Mouse (Mus musculus) embryonic facial prominence, embryonic 14.5 days (tissue): ENCODE measurements around the gene Tmeff2. TPM values are rescaled to one million over a fixed set of nuclear protein-coding genes. Genes with fewer than 3 reads are reported as not detected.

Source experiments
- ATAC-seq: fragments of 200-750 bp; cut with Nextera tagmentation; 2 replicates; pipeline ENCODE4 v1.8.0; 2017; ENCODE audit warnings: low read depth, moderate number of reproducible peaks, moderate TSS enrichment
- DNase-seq: peaks from one replicate; pipeline ENCODE4 v3.0.0-alpha.2; 2015; ENCODE audit warnings: low spot score
- H3K27ac ChIP-seq: fragments of 300-500 bp; sonication (generic); replicated peaks from 2 replicates; pipeline ENCODE4 v1.5.1; 2014; ENCODE audit warnings: low read depth, mild to moderate bottlenecking, low read length, moderate library complexity
- H3K27me3 ChIP-seq: fragments of 300-500 bp; sonication (generic); replicated peaks from 2 replicates; pipeline ENCODE4 v1.6.1; 2014; ENCODE audit warnings: low read length; ENCODE audit not compliant: control insufficient read depth, insufficient read depth
- H3K36me3 ChIP-seq: fragments of 300-500 bp; sonication (generic); 2 replicates; pipeline ENCODE4 v1.6.1; 2014; ENCODE audit warnings: low read length, mixed read lengths; ENCODE audit not compliant: control insufficient read depth, insufficient read depth
- H3K4me1 ChIP-seq: fragments of 300-500 bp; sonication (generic); 2 replicates; pipeline ENCODE4 v1.6.1; 2014; ENCODE audit warnings: antibody characterized with exemption, low read length; ENCODE audit not compliant: control insufficient read depth, insufficient read depth
- H3K4me2 ChIP-seq: fragments of 300-500 bp; sonication (generic); 2 replicates; pipeline ENCODE4 v1.6.1; 2014; ENCODE audit warnings: low read depth, mild to moderate bottlenecking, low read length, moderate library complexity, mixed read lengths
- H3K4me3 ChIP-seq: fragments of 300-500 bp; sonication (generic); 2 replicates; pipeline ENCODE4 v1.5.1; 2014; ENCODE audit warnings: low read depth, mild to moderate bottlenecking, low read length
- H3K9ac ChIP-seq: fragments of 300-500 bp; sonication (generic); 2 replicates; pipeline ENCODE4 v1.6.1; 2014; ENCODE audit warnings: low read depth, mild to moderate bottlenecking, low read length, moderate library complexity, mixed read lengths
- H3K9me3 ChIP-seq: fragments of 300-500 bp; sonication (generic); 2 replicates; pipeline ENCODE4 v1.6.1; 2016; ENCODE audit warnings: low read length; ENCODE audit not compliant: control insufficient read depth
- WGBS: fragments of 180-500 bp; shearing (Covaris S2); extraction: QIAGEN DNeasy Blood & Tissue Kit; methylation state at CpG from one replicate; pipeline ENCODE4 v1.1.7; 2014; 5-methylcytosine and 5-hydroxymethylcytosine counted together
- polyA plus RNA-seq: library from polyadenylated mRNA; unstranded; fragments of >200 nt; fragmentation: Nextera tagmentation; extraction: Ambion mirVana; gene quantifications from 2 replicates; pipeline ENCODE4 v1.2.1, GENCODE M21; 2014

The Tmeff2 gene
- polyA plus RNA-seq, 1 experiment from 2014 or later: 26.3 TPM

GRCm38 (mm10) chr1:51075785-51076771 is 175.6 kb downstream of the Tmeff2 start:
- no peaks in the 10 kb centered on the region for H3K27me3 ChIP-seq
- H3K4me2 ChIP-seq: no peak overlapping the region; the same call in 1 of the 2 replicates
- H3K9me3 ChIP-seq: no peaks in the 10 kb centered on the region
- no peaks in the 10 kb centered on the region for H3K36me3 ChIP-seq
- H3K4me1 ChIP-seq: no peaks in the 10 kb centered on the region
- no peak overlapping the region for H3K27ac ChIP-seq
- ATAC-seq (0 out of 2 replicates have a peak, but pooled peaks have one; percentile 44), DNase-seq (peak; percentile 33)
- H3K4me3 ChIP-seq: no peak overlapping the region
- H3K9ac ChIP-seq: no peak overlapping the region
- WGBS: 43% methylated on average over 15 of the region's 15 CpGs

- H3K27ac ChIP-seq: no peak overlapping the region
- no peaks in the 10 kb centered on the region for H3K4me1 ChIP-seq
- H3K36me3 ChIP-seq: no peaks in the 10 kb centered on the region
- H3K4me3 ChIP-seq: no peak overlapping the region
- ATAC-seq (no peak), DNase-seq (no peak)
- no peaks in the 10 kb centered on the region for H3K27me3 ChIP-seq
- no peak overlapping the region for H3K9ac ChIP-seq
- no peak overlapping the region for H3K4me2 ChIP-seq
- 85% methylated on average over 2 of the region's 2 CpGs for WGBS
- no peaks in the 10 kb centered on the region for H3K9me3 ChIP-seq
These were observed 188.5 kb downstream of the Tmeff2 start for GRCm38 (mm10) chr1:51088921-51089320.

- Histone ChIP-seq H3K4me1 (no peaks in the 10 kb centered on the region), H3K4me3 (no peak overlapping the region), H3K4me2 (no peak overlapping the region), H3K36me3 (no peaks in the 10 kb centered on the region), H3K9ac (no peak overlapping the region), H3K27me3 (no peaks in the 10 kb centered on the region), H3K9me3 (no peaks in the 10 kb centered on the region), H3K27ac (no peak overlapping the region)
- DNase-seq (no peak), ATAC-seq (no peak)
- 89% methylated on average over 3 of the region's 3 CpGs for WGBS
These were observed 189.4 kb downstream of the Tmeff2 start for GRCm38 (mm10) chr1:51089803-51090202.

GRCm38 (mm10) chr1:51090212-51090761 is 189.8 kb downstream of the Tmeff2 start:
- Histone ChIP-seq H3K27ac (no peak overlapping the region), H3K9me3 (no peaks in the 10 kb centered on the region), H3K4me3 (no peak overlapping the region), H3K27me3 (no peaks in the 10 kb centered on the region), H3K9ac (no peak overlapping the region), H3K4me2 (no peak overlapping the region), H3K4me1 (no peaks in the 10 kb centered on the region), H3K36me3 (no peaks in the 10 kb centered on the region)
- no peak for ATAC-seq
- no peak for DNase-seq
- 65% methylated on average over 4 of the region's 4 CpGs for WGBS

GRCm38 (mm10) chr1:51094713-51095112 is 194.3 kb downstream of the Tmeff2 start:
- Histone ChIP-seq H3K4me3 (no peak overlapping the region), H3K4me2 (no peak overlapping the region), H3K36me3 (no peaks in the 10 kb centered on the region), H3K9ac (no peak overlapping the region), H3K27me3 (no peaks in the 10 kb centered on the region), H3K9me3 (no peaks in the 10 kb centered on the region), H3K4me1 (no peaks in the 10 kb centered on the region), H3K27ac (no peak overlapping the region)
- no peak for ATAC-seq
- 72% methylated on average over 2 of the region's 2 CpGs for WGBS
- DNase-seq: no peak

GRCm38 (mm10) chr1:51096848-51097598 is 196.6 kb downstream of the Tmeff2 start:
- no peak for DNase-seq
- H3K27ac ChIP-seq: no peak overlapping the region

GRCm38 (mm10) chr1:51101034-51101590 is 200.7 kb downstream of the Tmeff2 start:
- WGBS: 59% methylated on average over 2 of the region's 2 CpGs
- no peak for DNase-seq

More at GRCm38 (mm10) chr1:51096848-51097598, 196.6 kb downstream of the Tmeff2 start:
- Histone ChIP-seq H3K4me1 (no peaks in the 10 kb centered on the region), H3K27me3 (no peaks in the 10 kb centered on the region), H3K9ac (no peak overlapping the region), H3K4me3 (no peak overlapping the region), H3K9me3 (no peaks in the 10 kb centered on the region), H3K36me3 (no peaks in the 10 kb centered on the region), H3K4me2 (no peak overlapping the region)
- 71% methylated on average over 4 of the region's 4 CpGs for WGBS
- ATAC-seq: no peak

GRCm38 (mm10) chr1:51104698-51105097 is 204.3 kb downstream of the Tmeff2 start:
- 32% methylated on average over 2 of the region's 2 CpGs for WGBS
- no peak overlapping the region for H3K4me2 ChIP-seq
- no peaks in the 10 kb centered on the region for H3K9me3 ChIP-seq
- H3K27me3 ChIP-seq: no peaks in the 10 kb centered on the region
- H3K9ac ChIP-seq: no peak overlapping the region
- H3K27ac ChIP-seq: no peak overlapping the region
- H3K4me3 ChIP-seq: no peak overlapping the region
- no peaks in the 10 kb centered on the region for H3K36me3 ChIP-seq
- ATAC-seq: no peak
- no peak for DNase-seq
- no peaks in the 10 kb centered on the region for H3K4me1 ChIP-seq

More at GRCm38 (mm10) chr1:51101034-51101590, 200.7 kb downstream of the Tmeff2 start:
- Histone ChIP-seq H3K4me3 (no peak overlapping the region), H3K9me3 (no peaks in the 10 kb centered on the region), H3K9ac (no peak overlapping the region), H3K27me3 (no peaks in the 10 kb centered on the region), H3K27ac (no peak overlapping the region), H3K4me2 (no peak overlapping the region), H3K4me1 (no peaks in the 10 kb centered on the region), H3K36me3 (no peaks in the 10 kb centered on the region)
- ATAC-seq: no peak
